Mouse (Mus musculus) embryonic fibroblast, embryonic 13.5 days (primary cell): ENCODE measurements around the gene Map3k3.

ENCODE experiments used
- CTCF ChIP-seq: IDR thresholded peaks from 2 replicates; pipeline ENCODE4 v1.5.1; 2011; ENCODE audit warnings: mild to moderate bottlenecking, control low read depth, low read length, moderate library complexity, borderline replicate concordance; ENCODE audit not compliant: insufficient read depth
- POLR2A ChIP-seq: IDR thresholded peaks from 2 replicates; pipeline ENCODE4 v1.6.1; 2011; ENCODE audit warnings: low read depth, mild to moderate bottlenecking, control low read depth, low read length, moderate library complexity

DNA sequence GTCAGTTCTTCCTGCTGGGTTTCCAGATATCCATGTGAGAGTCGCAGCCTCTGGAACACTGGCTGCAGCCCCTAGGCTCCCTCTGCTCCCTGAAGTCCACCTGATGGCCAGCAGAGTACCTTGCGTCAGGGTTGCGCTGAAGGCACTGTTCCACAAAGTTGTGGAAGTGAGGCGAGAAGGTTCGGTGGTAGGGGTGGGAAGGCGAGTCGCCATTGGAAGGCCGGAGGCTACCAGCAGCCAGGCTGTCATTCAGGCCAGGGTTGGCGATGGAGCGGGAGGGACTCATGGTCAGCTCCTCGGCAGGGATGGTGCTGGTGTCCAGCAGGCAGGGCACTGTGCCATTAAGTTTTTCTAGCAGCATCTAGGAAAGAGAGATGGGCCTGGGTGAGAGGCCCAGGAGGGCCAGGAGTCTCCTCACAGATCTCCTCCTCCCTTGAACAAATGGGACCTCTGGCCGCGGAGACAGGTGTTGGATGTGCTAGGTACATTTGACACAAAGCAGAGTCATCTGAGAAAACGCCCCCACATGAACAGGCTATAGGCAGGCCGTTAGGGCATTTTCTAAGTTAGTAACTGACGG lies 80.3 kb downstream of the Map3k3 start:
- TF ChIP-seq CTCF (no peak), POLR2A (no peak)
